Mouse (Mus musculus) heart, postnatal 0 days (tissue): Measurements from ENCODE around the gene Mfap5. TPM values are rescaled to one million over a fixed set of nuclear protein-coding genes. Genes with fewer than 3 reads are reported as not detected.
"Not testable (repeated sequence)": the region's sequence is repeated elsewhere in the genome, so short reads cannot be mapped to it uniquely, and the experiment has no call there.

ENCODE experiments used
- ATAC-seq: fragments of 200-750 bp; cut with Nextera tagmentation; 2 replicates; pipeline ENCODE4 v1.8.0; 2017; ENCODE audit warnings: low read depth, moderate number of reproducible peaks, moderate library complexity; ENCODE audit not compliant: insufficient read depth
- DNase-seq: peaks from one replicate; pipeline ENCODE4 v3.0.0-alpha.2; 2016; ENCODE audit warnings: low spot score
- H3K27ac ChIP-seq: fragments of 300-500 bp; sonication (generic); 2 replicates; pipeline ENCODE4 v1.5.1; 2014; ENCODE audit warnings: low read depth, mild to moderate bottlenecking
- H3K27me3 ChIP-seq: fragments of 300-500 bp; sonication (generic); 2 replicates; pipeline ENCODE4 v1.6.1; 2014; ENCODE audit warnings: low read length, mixed read lengths; ENCODE audit not compliant: control insufficient read depth, insufficient read depth
- H3K36me3 ChIP-seq: fragments of 300-500 bp; sonication (generic); replicated peaks from 2 replicates; pipeline ENCODE4 v1.6.1; 2014; ENCODE audit warnings: low read length, mixed read lengths; ENCODE audit not compliant: control insufficient read depth, insufficient read depth
- H3K4me1 ChIP-seq: fragments of 300-500 bp; sonication (generic); 2 replicates; pipeline ENCODE4 v1.6.1; 2014; ENCODE audit warnings: antibody characterized with exemption; ENCODE audit not compliant: control insufficient read depth, insufficient read depth
- H3K4me2 ChIP-seq: fragments of 300-500 bp; sonication (generic); 2 replicates; pipeline ENCODE4 v1.6.1; 2014; ENCODE audit warnings: low read depth, mild to moderate bottlenecking, low read length, moderate library complexity
- H3K4me3 ChIP-seq: fragments of 300-500 bp; sonication (generic); 2 replicates; pipeline ENCODE4 v1.5.1; 2014; ENCODE audit warnings: low read depth, low read length
- H3K9ac ChIP-seq: fragments of 300-500 bp; sonication (generic); replicated peaks from 2 replicates; pipeline ENCODE4 v1.6.1; 2014; ENCODE audit warnings: low read depth, low read length, mixed read lengths
- H3K9me3 ChIP-seq: fragments of 300-500 bp; sonication (generic); replicated peaks from 2 replicates; pipeline ENCODE4 v1.6.1; 2016; ENCODE audit warnings: low read length; ENCODE audit not compliant: control insufficient read depth
- CTCF ChIP-seq: IDR thresholded peaks from 2 replicates; pipeline ENCODE4 v1.5.1; 2016; ENCODE audit warnings: antibody characterized with exemption, control low read depth, low read depth
- EP300 ChIP-seq: IDR thresholded peaks from 2 replicates; pipeline ENCODE4 v1.6.1; 2016; ENCODE audit warnings: antibody characterized with exemption, low read depth
- WGBS: fragments of 180-500 bp; shearing (Covaris S2); extraction: QIAGEN DNeasy Blood & Tissue Kit; methylation state at CpG from one replicate; pipeline ENCODE4 v1.1.7; 2014; 5-methylcytosine and 5-hydroxymethylcytosine counted together
- polyA plus RNA-seq: library from polyadenylated mRNA; unstranded; fragments of >200 nt; fragmentation: Nextera tagmentation; extraction: Ambion mirVana; gene quantifications from 2 replicates; pipeline ENCODE4 v1.2.1, GENCODE M21; 2015
- total RNA-seq: library from RNA; depleted of rRNA; stranded (reverse); fragments of >200 nt; gene quantifications from 2 replicates; pipeline ENCODE4 v1.2.3, GENCODE M21; 2014; ENCODE audit warnings: low replicate concordance

The Mfap5 gene
- total and polyA plus RNA-seq, 2 experiments from 2014 or later = 39.4 to 61.1 TPM

- no peak for ATAC-seq
- Histone ChIP-seq H3K4me1 (no peaks in the 10 kb centered on the region), H3K4me2 (no peak overlapping the region), H3K36me3 (no peaks in the 10 kb centered on the region), H3K9me3 (no peaks in the 10 kb centered on the region), H3K27ac (no peak overlapping the region), H3K27me3 (no peaks in the 10 kb centered on the region), H3K4me3 (no peak overlapping the region), H3K9ac (no peak overlapping the region)
- TF ChIP-seq EP300 = no peak
- no peak for TF ChIP-seq CTCF
- WGBS = 58% methylated on average over 4 of the region's 4 CpGs
- no peak for DNase-seq
Observed at GRCm38 (mm10) chr6:122505041-122505440, 604 bp upstream of the Mfap5 start.

GRCm38 (mm10) chr6:122508494-122508893, 2.8 kb downstream of the Mfap5 start:
- ATAC-seq (peak; percentile 87), DNase-seq (peak; percentile 80)
- no peak overlapping the region for H3K4me2 ChIP-seq
- H3K9ac ChIP-seq = no peak overlapping the region
- WGBS = 57% methylated on average over 8 of the region's 8 CpGs
- peak; percentile 74 for TF ChIP-seq EP300
- TF ChIP-seq CTCF = no peak
- no peak overlapping the region for H3K4me3 ChIP-seq
- no peaks in the 10 kb centered on the region for H3K4me1 ChIP-seq
- no peaks in the 10 kb centered on the region for H3K9me3 ChIP-seq
- H3K27me3 ChIP-seq = no peaks in the 10 kb centered on the region
- H3K36me3 ChIP-seq = no peaks in the 10 kb centered on the region
- peak overlapping the region; percentile 67 for H3K27ac ChIP-seq

GRCm38 (mm10) chr6:122512914-122513878, 7.6 kb downstream of the Mfap5 start:
- Histone ChIP-seq H3K4me1 (no peaks in the 10 kb centered on the region), H3K4me3 (peak overlapping the region; percentile 24), H3K9ac (no peak overlapping the region), H3K4me2 (peak overlapping the region; percentile 33; the same call in 1 of the 2 replicates), H3K27me3 (no peaks in the 10 kb centered on the region), H3K36me3 (no peaks in the 10 kb centered on the region), H3K9me3 (no peaks in the 10 kb centered on the region), H3K27ac (peak overlapping the region; percentile 55)
- TF ChIP-seq CTCF = no peak
- no peak for TF ChIP-seq EP300
- peak; percentile 33; the same call in 1 of the 2 replicates for ATAC-seq
- WGBS = 36% methylated on average over 12 of the region's 12 CpGs
- DNase-seq = no peak

- TF ChIP-seq EP300 = no peak
- no peak for TF ChIP-seq CTCF
- ATAC-seq (no peak), DNase-seq (no peak)
- H3K27ac ChIP-seq = no peak overlapping the region
- H3K36me3 ChIP-seq = no peaks in the 10 kb centered on the region
- no peak overlapping the region for H3K9ac ChIP-seq
- H3K4me1 ChIP-seq = no peaks in the 10 kb centered on the region
- H3K4me2 ChIP-seq = peak overlapping the region; percentile 33
- no peaks in the 10 kb centered on the region for H3K27me3 ChIP-seq
- H3K4me3 ChIP-seq = peak overlapping the region; percentile 24; the same call in 1 of the 2 replicates
- WGBS = 62% methylated on average over 3 of the region's 3 CpGs
- no peaks in the 10 kb centered on the region for H3K9me3 ChIP-seq
Observed at GRCm38 (mm10) chr6:122514312-122514711, 8.7 kb downstream of the Mfap5 start.

- not testable (repeated sequence) for H3K4me1 ChIP-seq, H3K36me3 ChIP-seq, ATAC-seq, H3K27ac ChIP-seq, H3K4me2 ChIP-seq, H3K9ac ChIP-seq, H3K27me3 ChIP-seq, H3K4me3 ChIP-seq, H3K9me3 ChIP-seq, DNase-seq
- WGBS = 98% methylated on average over 2 of the region's 2 CpGs
Observed at GRCm38 (mm10) chr6:122515762-122516161, 10.1 kb downstream of the Mfap5 start.
